Mouse (Mus musculus): Measurements from ENCODE around the gene Lcn8. TPM values are rescaled to one million over a fixed set of nuclear protein-coding genes. Genes with fewer than 3 reads are reported as not detected.

The Lcn8 gene
- not detected in 2 replicates for polyA plus RNA-seq (2012; ENCODE audit: low replicate concordance)

DNA sequence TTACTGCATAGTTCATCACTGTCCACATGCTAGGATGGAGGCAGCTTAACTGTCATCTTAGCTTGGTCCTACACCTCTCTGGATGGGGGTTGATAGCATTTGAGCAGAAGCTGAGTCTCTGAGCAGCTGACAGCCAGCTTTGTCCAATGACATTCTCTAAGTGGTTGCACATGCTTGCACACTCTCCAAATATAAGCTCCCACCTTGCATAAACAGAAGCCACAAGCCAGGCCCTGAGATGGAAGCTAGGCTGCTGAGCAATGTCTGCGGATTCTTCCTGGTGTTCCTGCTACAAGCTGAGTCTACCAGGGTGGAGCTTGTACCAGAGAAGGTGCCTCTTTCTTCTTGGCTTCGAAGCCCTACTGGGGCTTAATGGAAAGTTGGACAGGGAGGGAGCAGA, at the start of gene Lcn8:
TSS of gene Lcn8 (plus strand) at position 219 of the 400 bp plus-strand sequence.

DNA sequence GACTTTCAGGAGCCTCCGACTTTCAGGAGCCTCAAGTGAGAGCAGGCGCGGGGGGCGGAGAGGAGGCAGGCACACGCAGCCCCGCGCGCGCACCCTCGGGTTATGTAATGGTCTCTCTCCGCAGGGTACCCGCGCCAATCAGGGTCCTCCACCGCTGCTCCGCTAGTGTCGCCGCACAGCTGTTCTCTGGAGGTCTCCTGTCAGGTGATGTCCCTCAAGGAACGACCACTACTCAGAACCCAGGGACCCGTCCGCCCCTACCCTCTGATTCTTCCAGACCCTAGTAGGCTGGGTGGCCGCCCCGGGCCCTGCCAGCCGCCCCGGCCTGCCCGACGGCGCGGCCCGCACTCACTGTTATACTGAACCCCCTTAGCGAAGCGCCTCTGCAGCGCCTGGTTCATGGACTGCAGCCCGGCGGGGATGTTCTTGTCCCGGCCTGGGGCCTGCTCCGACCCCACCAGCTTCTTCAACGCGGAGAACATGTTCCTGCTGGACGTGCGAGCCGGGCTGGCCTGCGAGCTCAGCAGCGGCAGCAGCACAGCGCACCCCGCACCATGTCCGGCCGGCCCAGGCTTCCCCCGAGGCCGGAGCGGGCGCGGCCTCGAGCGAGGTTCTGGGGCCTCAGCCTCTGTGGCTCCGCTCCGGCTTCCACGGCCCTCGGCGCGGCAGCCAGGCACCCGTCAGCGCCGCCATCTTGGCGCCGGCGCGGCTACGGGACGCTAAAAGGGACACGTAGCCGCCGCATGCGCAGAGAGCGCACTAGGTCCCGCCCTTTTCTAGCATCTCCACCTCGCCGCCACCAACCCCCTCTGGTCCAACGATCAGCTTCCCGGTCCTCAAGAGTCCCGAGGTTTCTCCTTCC, 44.9 kb upstream of the Lcn8 start, which contains the start of gene Rabl6:
TSS of gene Rabl6 (minus strand) at position 761 of the 862 bp plus-strand sequence.

DNA sequence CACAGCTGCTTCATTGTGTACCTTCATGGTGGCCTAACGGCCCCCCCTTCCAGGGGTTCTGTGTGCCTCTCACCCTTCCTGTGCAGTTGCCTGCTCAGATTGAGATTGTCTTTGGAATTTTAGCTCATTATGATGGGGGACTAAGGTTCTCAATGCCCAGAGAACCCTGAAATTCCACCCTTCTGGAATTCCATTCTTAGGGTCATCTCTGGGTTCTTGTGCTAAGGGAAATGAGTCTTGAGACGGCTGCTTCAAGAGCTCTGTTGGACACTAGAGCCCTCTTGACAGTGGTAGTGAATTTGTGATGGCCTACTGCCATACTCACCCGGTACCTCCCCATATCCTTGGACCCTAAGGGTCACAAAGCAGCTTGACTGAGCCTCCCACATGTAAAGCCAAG, 35.3 kb upstream of the Lcn8 start, which contains the start of gene Ccdc183:
TSS of gene Ccdc183 (minus strand) at position 101 of the 400 bp plus-strand sequence.

DNA sequence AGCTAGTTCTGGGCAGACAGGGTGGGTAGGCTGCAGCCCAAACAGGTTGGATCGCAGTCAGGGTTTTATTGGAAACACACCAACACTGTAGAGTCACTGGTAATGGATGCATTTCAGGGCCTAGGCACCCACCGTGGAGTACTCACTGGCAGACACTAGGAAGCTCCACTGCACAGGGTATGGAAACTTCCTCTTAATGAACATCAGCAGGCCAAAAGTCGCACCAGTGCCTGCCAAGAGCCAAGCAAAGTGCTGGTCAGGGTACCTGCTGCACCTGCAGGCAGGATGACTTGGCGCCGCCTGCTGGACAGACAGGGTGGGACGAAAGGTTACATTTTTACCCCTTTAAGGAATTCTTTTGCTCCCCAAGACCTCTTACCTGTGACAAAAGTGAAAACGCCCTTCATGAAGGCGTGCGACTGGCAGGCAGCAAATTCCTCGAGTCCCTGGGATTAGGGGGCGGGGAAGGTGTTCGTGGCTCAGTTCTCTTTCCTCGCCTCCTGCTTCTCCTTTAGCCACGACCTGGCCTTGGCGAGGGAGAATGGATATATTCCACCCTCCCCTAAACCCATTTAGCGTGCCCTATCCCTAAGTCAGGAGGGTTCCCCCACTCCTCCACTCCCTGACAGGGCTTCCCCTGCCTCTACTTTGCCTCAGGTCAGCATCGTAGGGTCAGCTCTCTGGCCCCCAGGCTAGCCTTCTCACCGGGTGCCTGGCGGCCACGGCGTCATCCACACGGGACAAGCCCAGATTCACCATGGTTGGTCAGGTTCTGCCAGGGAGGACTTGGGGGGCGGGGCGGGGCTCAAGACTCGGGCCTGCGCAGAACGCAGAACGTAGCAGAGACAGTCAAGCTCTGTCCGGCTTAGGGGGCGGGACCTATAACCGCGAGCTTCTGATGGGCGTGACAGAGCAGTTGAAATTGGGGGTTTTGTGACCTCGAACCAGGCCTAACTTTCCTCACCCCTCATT, 31.4 kb upstream of the Lcn8 start, which contains the start of gene Tmem141:
TSS of gene Tmem141 (minus strand) at position 777 of the 972 bp plus-strand sequence.

DNA sequence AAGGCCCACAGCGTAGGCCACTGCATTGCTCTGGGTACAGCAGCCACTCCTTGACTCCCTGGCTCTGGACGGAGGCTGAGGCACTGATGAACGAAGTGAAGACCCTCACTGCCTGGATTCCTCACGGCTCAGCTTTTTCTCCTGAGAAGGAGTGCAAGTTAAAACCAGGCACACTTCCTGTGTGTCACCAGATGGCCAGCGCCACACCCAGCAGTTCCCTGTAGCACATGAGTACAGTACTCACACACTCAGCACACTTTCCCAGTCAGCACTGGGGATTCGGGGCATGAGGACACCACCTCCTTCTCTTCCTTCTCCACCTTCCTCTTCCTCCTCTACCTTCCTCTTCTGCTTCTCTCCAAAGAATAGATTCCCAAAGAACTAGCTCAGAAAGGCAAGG, 25.1 kb upstream of the Lcn8 start, which contains the start of gene Fcna:
TSS of gene Fcna (minus strand) at position 220 of the 400 bp plus-strand sequence.

DNA sequence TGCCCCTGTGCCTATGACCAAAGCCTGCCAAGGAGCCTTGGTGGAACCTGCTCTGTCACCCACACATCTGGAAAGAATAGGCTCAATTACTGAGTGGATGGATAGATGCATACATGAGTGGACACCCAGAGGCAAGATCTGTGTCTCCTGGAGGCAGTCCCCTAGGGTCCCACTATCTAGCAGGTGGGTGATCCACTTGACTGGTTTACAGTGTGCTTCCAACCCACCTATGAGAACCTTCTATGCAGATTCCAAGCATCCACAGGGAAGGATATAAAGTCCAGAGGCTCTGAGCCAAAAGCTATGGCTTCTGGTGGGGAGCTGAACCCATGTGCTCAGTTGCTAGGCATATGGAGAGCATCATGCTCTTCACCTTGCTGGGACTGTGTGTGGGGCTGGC, 4.7 kb downstream of the Lcn8 start, which contains the start of gene Lcn5:
TSS of gene Lcn5 (plus strand) at position 301 of the 400 bp plus-strand sequence.

DNA sequence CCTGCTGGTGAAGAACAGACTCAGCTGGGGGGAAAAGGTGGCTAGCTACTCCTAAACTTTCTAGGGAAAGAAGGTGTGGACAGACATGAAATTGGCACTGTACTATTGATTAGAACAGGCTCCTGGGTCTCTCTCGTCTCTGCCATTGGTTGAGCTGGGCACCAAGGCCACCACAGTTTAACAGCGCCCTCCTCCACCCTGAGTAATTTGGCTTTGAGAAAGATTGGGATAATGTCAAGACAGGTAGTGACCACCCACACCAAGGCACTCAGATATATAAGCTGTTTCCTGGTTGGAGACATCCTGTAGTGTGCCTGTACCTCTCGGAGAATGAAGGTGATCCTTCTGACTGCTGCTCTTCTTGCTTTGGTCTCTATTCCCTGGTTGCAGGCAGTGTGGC, 23.6 kb downstream of the Lcn8 start, which contains the start of gene Lcn6:
TSS of gene Lcn6 (plus strand) at position 301 of the 400 bp plus-strand sequence.

DNA sequence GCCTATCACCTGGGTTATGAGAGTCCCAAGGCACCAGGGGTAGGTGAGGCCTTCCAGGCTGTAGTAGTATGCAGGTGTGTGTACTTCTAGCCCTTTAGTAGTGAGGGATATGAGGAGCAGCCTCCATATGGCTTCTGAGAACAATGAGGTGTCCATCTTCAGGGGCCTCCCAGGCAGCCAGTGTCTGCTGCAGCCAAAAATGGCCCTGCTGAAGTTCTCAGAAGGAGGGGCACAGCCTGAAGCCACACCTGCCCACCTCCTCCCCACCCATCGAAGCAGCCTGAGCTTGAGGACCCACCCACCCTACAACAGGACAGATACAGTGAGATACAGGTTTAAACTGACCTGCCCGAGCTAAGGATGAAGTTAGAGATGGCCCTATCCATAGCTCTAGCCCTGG, 29.5 kb downstream of the Lcn8 start, which contains the start of gene Lcn10:
TSS of gene Lcn10 (plus strand) at position 301 of the 400 bp plus-strand sequence.

DNA sequence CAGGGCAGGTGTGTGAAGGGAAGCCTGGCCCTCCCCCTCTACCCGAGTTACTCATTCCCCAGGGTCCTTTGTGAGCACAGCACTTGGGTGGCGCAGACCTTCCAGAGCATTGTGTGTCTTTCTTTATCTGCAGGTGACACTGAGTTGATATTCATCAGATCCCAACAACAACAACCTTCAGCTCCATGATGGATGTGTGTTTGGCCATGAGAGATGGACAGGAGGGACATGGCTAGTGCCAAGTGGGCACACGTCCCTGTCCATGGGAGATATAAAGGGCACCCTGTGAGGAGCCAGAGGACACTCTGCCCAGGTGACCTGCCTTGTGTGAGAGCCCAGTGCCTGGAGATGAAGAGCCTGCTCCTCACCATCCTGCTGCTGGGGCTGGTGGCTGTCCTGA, 46.8 kb downstream of the Lcn8 start, which contains the start of gene Obp2a:
TSS of gene Obp2a (plus strand) at position 301 of the 400 bp plus-strand sequence.

Other genes with a start within 250 kb of the Lcn8 start
- gene Fut7, start 229.9 kb upstream of the Lcn8 start, polyA plus RNA-seq (2012; ENCODE audit: low replicate concordance): 4.5 and 10.9 TPM in 2 replicates
- gene Abca2, start 224.4 kb upstream of the Lcn8 start, polyA plus RNA-seq (2012; ENCODE audit: low replicate concordance): 32.3 and 48.6 TPM in 2 replicates
- gene Clic3, start 196.3 kb upstream of the Lcn8 start, polyA plus RNA-seq (2012; ENCODE audit: low replicate concordance): not detected in 2 replicates
- gene Paxx, start 192.0 kb upstream of the Lcn8 start, polyA plus RNA-seq (2012; ENCODE audit: low replicate concordance): 82.6 and 103 TPM in 2 replicates
- not detected in 2 replicates for gene Ptgds, start 183.1 kb upstream of the Lcn8 start, polyA plus RNA-seq (2012; ENCODE audit: low replicate concordance)
- not detected in 2 replicates for gene Lcn12, start 159.2 kb upstream of the Lcn8 start, polyA plus RNA-seq (2012; ENCODE audit: low replicate concordance)
- gene Fbxw5, start 152.4 kb upstream of the Lcn8 start, polyA plus RNA-seq (2012; ENCODE audit: low replicate concordance): 16.5 and 48.8 TPM in 2 replicates
- 0.27 TPM in 1 of 2 replicates, not detected in the other for gene C8g, start 151.4 kb upstream of the Lcn8 start, polyA plus RNA-seq (2012; ENCODE audit: low replicate concordance)
- gene Traf2, start 106.2 kb upstream of the Lcn8 start, polyA plus RNA-seq (2012; ENCODE audit: low replicate concordance): 6.4 and 20.6 TPM in 2 replicates
- gene Edf1, start 95.3 kb upstream of the Lcn8 start, polyA plus RNA-seq (2012; ENCODE audit: low replicate concordance): 403 and 822 TPM in 2 replicates
- gene Mamdc4, start 78.3 kb upstream of the Lcn8 start, polyA plus RNA-seq (2012; ENCODE audit: low replicate concordance): 1.7 and 1.9 TPM in 2 replicates
- gene Phpt1, start 77.9 kb upstream of the Lcn8 start, polyA plus RNA-seq (2012; ENCODE audit: low replicate concordance): 2.9 and 5.8 TPM in 2 replicates
- gene Ajm1, start 71.4 kb upstream of the Lcn8 start, polyA plus RNA-seq (2012; ENCODE audit: low replicate concordance): 8.1 and 18.3 TPM in 2 replicates
- gene Rabl6, start 44.6 kb upstream of the Lcn8 start, polyA plus RNA-seq (2012; ENCODE audit: low replicate concordance): 48.7 and 55.1 TPM in 2 replicates
- not detected in 2 replicates for gene Ccdc183, start 35.4 kb upstream of the Lcn8 start, polyA plus RNA-seq (2012; ENCODE audit: low replicate concordance)
- gene Tmem141, start 31.1 kb upstream of the Lcn8 start, polyA plus RNA-seq (2012; ENCODE audit: low replicate concordance): 10.0 and 19.9 TPM in 2 replicates
- gene Fcna, start 25.1 kb upstream of the Lcn8 start, polyA plus RNA-seq (2012; ENCODE audit: low replicate concordance): 145 and 166 TPM in 2 replicates
- not detected in 2 replicates for gene Lcn5, start 4.8 kb downstream of the Lcn8 start, polyA plus RNA-seq (2012; ENCODE audit: low replicate concordance)
- not detected in 2 replicates for gene Lcn6, start 23.7 kb downstream of the Lcn8 start, polyA plus RNA-seq (2012; ENCODE audit: low replicate concordance)
- gene Lcn10, start 29.6 kb downstream of the Lcn8 start, polyA plus RNA-seq (2012; ENCODE audit: low replicate concordance): not detected in 2 replicates
- gene Obp2a, start 46.9 kb downstream of the Lcn8 start, polyA plus RNA-seq (2012; ENCODE audit: low replicate concordance): not detected in 2 replicates
- 189 and 405 TPM in 2 replicates for gene Bmyc, start 53.6 kb downstream of the Lcn8 start, polyA plus RNA-seq (2012; ENCODE audit: low replicate concordance)
- gene Obp2b, start 83.9 kb downstream of the Lcn8 start, polyA plus RNA-seq (2012; ENCODE audit: low replicate concordance): not detected in 2 replicates
- gene Lcn3, start 112.4 kb downstream of the Lcn8 start, polyA plus RNA-seq (2012; ENCODE audit: low replicate concordance): not detected in 2 replicates
- not detected in 2 replicates for gene Lcn11, start 123.9 kb downstream of the Lcn8 start, polyA plus RNA-seq (2012; ENCODE audit: low replicate concordance)
- not detected in 2 replicates for gene Gm13539, start 129.1 kb downstream of the Lcn8 start, polyA plus RNA-seq (2012; ENCODE audit: low replicate concordance)
- not detected in 2 replicates for gene Glt6d1, start 162.7 kb downstream of the Lcn8 start, polyA plus RNA-seq (2012; ENCODE audit: low replicate concordance)
- gene Lcn9, start 170.0 kb downstream of the Lcn8 start, polyA plus RNA-seq (2012; ENCODE audit: low replicate concordance): not detected in 2 replicates
- gene Sohlh1, start 194.1 kb downstream of the Lcn8 start, polyA plus RNA-seq (2012; ENCODE audit: low replicate concordance): not detected in 2 replicates
- not detected in 2 replicates for gene Kcnt1, start 210.6 kb downstream of the Lcn8 start, polyA plus RNA-seq (2012; ENCODE audit: low replicate concordance)